Mouse (Mus musculus) bone marrow macrophage, adult 2 months (primary cell): ENCODE results near the gene 1700008O03Rik.

Experiments
- CTCF ChIP-seq: IDR thresholded peaks from 2 replicates; pipeline ENCODE4 v1.5.1; 2012; ENCODE audit warnings: low read depth, mild to moderate bottlenecking, low read length, moderate library complexity
- POLR2A ChIP-seq: IDR thresholded peaks from 2 replicates; pipeline ENCODE4 v1.6.1; 2012; ENCODE audit warnings: mild to moderate bottlenecking, low read depth, low read length, borderline replicate concordance

DNA sequence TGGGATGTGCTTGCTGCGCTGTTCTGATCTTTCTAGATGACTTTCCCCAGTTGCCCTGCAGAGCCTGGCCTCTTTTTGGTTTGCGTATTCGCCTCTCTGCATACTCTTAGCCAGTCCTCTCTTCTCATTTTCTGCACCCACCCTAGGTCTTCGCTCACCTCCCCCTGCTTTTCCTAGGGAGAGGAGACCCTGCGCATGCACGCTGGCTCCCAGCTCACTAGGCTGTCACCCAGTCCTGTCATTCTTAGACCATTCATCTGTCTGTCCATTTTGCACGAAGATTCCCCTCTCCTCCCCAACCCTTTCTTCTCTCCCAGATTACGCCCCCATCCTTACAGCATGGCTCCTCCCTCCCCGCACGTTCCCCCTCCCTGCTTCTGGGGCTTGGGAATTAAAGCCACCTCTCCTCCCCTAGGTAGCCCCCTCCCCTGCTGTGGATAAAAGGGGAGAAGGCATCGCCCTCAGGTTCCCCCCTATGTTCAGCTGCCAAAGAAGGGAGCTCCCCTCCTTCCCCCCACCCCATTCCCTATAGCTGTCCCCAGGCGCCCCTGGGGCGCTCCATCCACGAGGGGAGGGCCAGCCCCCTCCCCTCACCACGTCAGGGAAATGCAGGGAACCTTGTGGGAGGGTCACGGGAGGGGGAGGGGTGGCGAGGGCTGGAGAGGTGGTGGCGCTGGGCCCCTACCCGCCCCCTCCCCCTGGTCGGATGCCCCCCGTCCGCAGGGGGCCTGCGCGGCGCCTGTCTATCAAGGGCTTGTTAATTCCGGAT is 26.6 kb downstream of the 1700008O03Rik start:
- TF ChIP-seq POLR2A: no peak
- no peak for TF ChIP-seq CTCF
